Mouse (Mus musculus) heart, postnatal 0 days (tissue): ENCODE results near the gene Atp5g1. TPM values are rescaled to one million over a fixed set of nuclear protein-coding genes. Genes with fewer than 3 reads are reported as not detected.
"Not testable (repeated sequence)": the region's sequence is repeated elsewhere in the genome, so short reads cannot be mapped to it uniquely, and the experiment has no call there.

Experiments used
- ATAC-seq: fragments of 200-750 bp; cut with Nextera tagmentation; 2 replicates; pipeline ENCODE4 v1.8.0; 2017; ENCODE audit warnings: low read depth, moderate number of reproducible peaks, moderate library complexity; ENCODE audit not compliant: insufficient read depth
- DNase-seq: peaks from one replicate; pipeline ENCODE4 v3.0.0-alpha.2; 2016; ENCODE audit warnings: low spot score
- H3K27ac ChIP-seq: fragments of 300-500 bp; sonication (generic); 2 replicates; pipeline ENCODE4 v1.5.1; 2014; ENCODE audit warnings: low read depth, mild to moderate bottlenecking
- H3K27me3 ChIP-seq: fragments of 300-500 bp; sonication (generic); 2 replicates; pipeline ENCODE4 v1.6.1; 2014; ENCODE audit warnings: low read length, mixed read lengths; ENCODE audit not compliant: control insufficient read depth, insufficient read depth
- H3K36me3 ChIP-seq: fragments of 300-500 bp; sonication (generic); replicated peaks from 2 replicates; pipeline ENCODE4 v1.6.1; 2014; ENCODE audit warnings: low read length, mixed read lengths; ENCODE audit not compliant: control insufficient read depth, insufficient read depth
- H3K4me1 ChIP-seq: fragments of 300-500 bp; sonication (generic); 2 replicates; pipeline ENCODE4 v1.6.1; 2014; ENCODE audit warnings: antibody characterized with exemption; ENCODE audit not compliant: control insufficient read depth, insufficient read depth
- H3K4me2 ChIP-seq: fragments of 300-500 bp; sonication (generic); 2 replicates; pipeline ENCODE4 v1.6.1; 2014; ENCODE audit warnings: low read depth, mild to moderate bottlenecking, low read length, moderate library complexity
- H3K4me3 ChIP-seq: fragments of 300-500 bp; sonication (generic); 2 replicates; pipeline ENCODE4 v1.5.1; 2014; ENCODE audit warnings: low read depth, low read length
- H3K9ac ChIP-seq: fragments of 300-500 bp; sonication (generic); replicated peaks from 2 replicates; pipeline ENCODE4 v1.6.1; 2014; ENCODE audit warnings: low read depth, low read length, mixed read lengths
- H3K9me3 ChIP-seq: fragments of 300-500 bp; sonication (generic); replicated peaks from 2 replicates; pipeline ENCODE4 v1.6.1; 2016; ENCODE audit warnings: low read length; ENCODE audit not compliant: control insufficient read depth
- CTCF ChIP-seq: IDR thresholded peaks from 2 replicates; pipeline ENCODE4 v1.5.1; 2016; ENCODE audit warnings: antibody characterized with exemption, control low read depth, low read depth
- EP300 ChIP-seq: IDR thresholded peaks from 2 replicates; pipeline ENCODE4 v1.6.1; 2016; ENCODE audit warnings: antibody characterized with exemption, low read depth
- WGBS: fragments of 180-500 bp; shearing (Covaris S2); extraction: QIAGEN DNeasy Blood & Tissue Kit; methylation state at CpG from one replicate; pipeline ENCODE4 v1.1.7; 2014; 5-methylcytosine and 5-hydroxymethylcytosine counted together
- polyA plus RNA-seq: library from polyadenylated mRNA; unstranded; fragments of >200 nt; fragmentation: Nextera tagmentation; extraction: Ambion mirVana; gene quantifications from 2 replicates; pipeline ENCODE4 v1.2.1, GENCODE M21; 2015
- total RNA-seq: library from RNA; depleted of rRNA; stranded (reverse); fragments of >200 nt; gene quantifications from 2 replicates; pipeline ENCODE4 v1.2.3, GENCODE M21; 2014; ENCODE audit warnings: low replicate concordance

Gene Atp5g1
- total and polyA plus RNA-seq, 2 experiments from 2014 or later: 4,197 to 4,840 TPM

DNA sequence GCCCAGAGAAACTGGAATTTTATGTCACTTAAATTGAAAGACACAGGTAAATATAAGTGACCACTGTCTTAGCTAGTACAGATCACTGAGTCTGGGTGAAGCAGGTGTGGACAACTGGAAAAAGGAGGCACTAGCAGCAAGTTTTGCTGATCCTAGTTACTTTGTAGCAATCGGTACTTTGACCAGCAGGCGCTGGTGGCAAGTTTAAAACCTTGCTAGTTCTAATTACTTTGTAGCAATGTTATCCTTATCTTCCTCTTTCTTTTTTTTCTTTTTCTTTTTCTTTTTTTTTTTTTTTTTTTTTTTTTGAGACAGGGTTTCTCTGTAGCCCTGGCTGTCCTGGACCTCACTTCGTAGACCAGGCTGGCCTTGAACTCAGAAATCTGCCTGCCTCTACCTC is 40.6 kb upstream of the Atp5g1 start:
- Histone ChIP-seq H3K36me3 (no peaks in the 10 kb centered on the region), H3K27ac (no peak overlapping the region), H3K9ac (no peak overlapping the region), H3K4me3 (no peak overlapping the region), H3K27me3 (0 out of 2 replicates have a peak, but pooled peaks cover 7% of the 10 kb centered on the region), H3K4me2 (no peak overlapping the region), H3K4me1 (no peaks in the 10 kb centered on the region), H3K9me3 (no peaks in the 10 kb centered on the region)
- ATAC-seq (no peak), DNase-seq (no peak)
- 79% methylated on average over 3 of the region's 3 CpGs for WGBS
- TF ChIP-seq CTCF: no peak
- TF ChIP-seq EP300: no peak

DNA sequence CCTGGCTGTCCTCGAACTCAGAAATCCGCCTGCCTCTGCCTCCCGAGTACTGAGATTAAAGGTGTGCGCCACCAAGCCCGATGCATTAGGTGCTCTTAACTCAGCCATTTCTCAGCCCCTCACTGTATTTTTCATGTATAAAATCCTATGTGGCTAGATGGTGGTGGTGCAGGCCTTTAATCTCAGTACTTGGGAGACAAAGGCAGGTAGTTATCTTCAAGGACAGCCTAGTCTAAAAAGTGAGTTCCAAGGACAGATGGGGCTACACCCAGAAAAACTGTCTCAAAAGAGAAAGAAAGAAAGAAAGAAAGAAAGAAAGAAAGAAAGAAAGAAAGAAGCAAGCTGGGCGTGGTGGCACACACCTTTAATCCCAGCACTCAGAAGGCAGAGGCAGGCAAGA is 39.9 kb upstream of the Atp5g1 start:
- Histone ChIP-seq H3K4me3 (no peak overlapping the region), H3K4me2 (no peak overlapping the region), H3K9ac (no peak overlapping the region), H3K4me1 (no peaks in the 10 kb centered on the region), H3K9me3 (no peaks in the 10 kb centered on the region), H3K27ac (no peak overlapping the region), H3K27me3 (0 out of 2 replicates have a peak, but pooled peaks cover 7% of the 10 kb centered on the region), H3K36me3 (no peaks in the 10 kb centered on the region)
- no peak for TF ChIP-seq CTCF
- TF ChIP-seq EP300: no peak
- ATAC-seq: no peak
- 88% methylated on average over 6 of the region's 6 CpGs for WGBS
- no peak for DNase-seq

DNA sequence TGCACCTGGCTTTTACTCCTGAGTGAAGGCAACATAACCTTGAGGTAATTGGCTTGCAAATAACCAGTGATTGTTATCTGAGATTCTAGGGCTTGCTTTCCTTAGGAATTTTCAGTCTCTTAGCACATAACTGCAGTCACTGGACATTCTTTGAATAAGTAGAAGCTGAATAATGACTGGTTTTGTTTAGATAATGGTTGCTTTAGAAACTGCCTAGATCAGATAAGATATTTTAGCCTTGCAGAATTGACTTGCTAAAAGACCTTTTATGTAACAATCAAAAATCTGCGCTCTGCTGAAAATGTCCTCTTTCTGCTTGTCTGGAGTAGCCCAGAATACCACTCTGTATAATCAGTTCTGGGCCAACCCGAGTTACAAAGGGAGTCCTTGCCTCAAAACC is 38.6 kb upstream of the Atp5g1 start:
- Histone ChIP-seq H3K27ac (no peak overlapping the region), H3K27me3 (0 out of 2 replicates have a peak, but pooled peaks cover 4% of the 10 kb centered on the region), H3K9me3 (no peaks in the 10 kb centered on the region), H3K4me3 (no peak overlapping the region), H3K4me1 (no peaks in the 10 kb centered on the region), H3K9ac (no peak overlapping the region), H3K4me2 (no peak overlapping the region), H3K36me3 (no peaks in the 10 kb centered on the region)
- TF ChIP-seq EP300: no peak
- TF ChIP-seq CTCF: no peak
- ATAC-seq (no peak), DNase-seq (no peak)
- WGBS: 53% methylated on average over 2 of the region's 2 CpGs

DNA sequence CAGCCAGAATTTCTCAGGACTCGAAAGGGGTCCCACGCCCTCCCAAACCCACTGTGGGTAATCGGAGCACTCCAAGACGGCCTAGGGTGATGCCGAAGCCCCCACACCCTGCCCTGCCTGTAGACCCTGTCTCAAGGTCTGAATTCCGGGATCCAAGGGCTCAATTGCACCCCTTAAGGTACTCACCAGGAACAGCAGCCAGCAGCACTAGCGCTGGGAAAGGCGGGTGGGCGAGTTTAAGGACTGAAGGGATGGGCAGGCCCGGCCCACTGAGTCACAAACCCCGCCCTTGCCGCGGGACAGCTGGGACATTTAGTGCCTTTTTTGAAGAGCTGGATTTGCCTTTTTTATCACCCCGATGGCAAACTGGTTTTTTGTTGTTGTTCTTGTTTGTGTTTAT is 36.3 kb upstream of the Atp5g1 start, which contains the start of gene Calcoco2:
Calcoco2 (minus strand) TSS at position 214 of the 400 bp plus-strand sequence.
- no peaks in the 10 kb centered on the region for H3K36me3 ChIP-seq
- 37% methylated on average over 14 of the region's 14 CpGs for WGBS
- H3K9me3 ChIP-seq: no peaks in the 10 kb centered on the region
- DNase-seq (no peak), ATAC-seq (no peak)
- H3K27me3 ChIP-seq: 0 out of 2 replicates have a peak, but pooled peaks cover 4% of the 10 kb centered on the region
- no peak within 1 kb of the TSS for H3K27ac ChIP-seq
- no peak within 1 kb of the TSS for H3K4me3 ChIP-seq
- no peak within 1 kb of the TSS for H3K9ac ChIP-seq
- TF ChIP-seq CTCF: no peak
- H3K4me1 ChIP-seq: no peaks in the 10 kb centered on the region
- H3K4me2 ChIP-seq: no peak within 1 kb of the TSS

DNA sequence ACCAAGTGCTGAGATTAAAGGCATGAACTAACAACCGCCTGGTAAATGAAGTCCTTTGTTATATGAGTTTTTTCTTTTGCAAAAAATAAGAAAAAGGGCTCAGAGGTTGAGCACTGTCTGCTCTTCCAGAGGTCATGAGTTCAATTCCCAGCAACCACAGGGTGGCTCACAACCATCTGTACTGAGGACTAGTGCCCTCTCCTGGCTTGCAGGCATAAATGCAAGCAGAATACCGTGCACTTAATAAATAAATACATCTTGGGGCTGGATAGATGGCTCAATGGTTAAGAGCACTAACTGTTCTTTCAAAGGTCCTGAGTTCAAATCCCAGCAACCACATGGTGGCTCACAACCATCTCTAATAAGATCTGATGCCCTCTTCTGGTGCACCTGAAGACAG is 35.5 kb upstream of the Atp5g1 start:
- not testable (repeated sequence) for H3K27me3 ChIP-seq, H3K9me3 ChIP-seq, H3K4me1 ChIP-seq, ATAC-seq, H3K27ac ChIP-seq, H3K9ac ChIP-seq, H3K4me2 ChIP-seq, H3K36me3 ChIP-seq, H3K4me3 ChIP-seq, DNase-seq
- 50% methylated on average over 2 of the region's 2 CpGs for WGBS

DNA sequence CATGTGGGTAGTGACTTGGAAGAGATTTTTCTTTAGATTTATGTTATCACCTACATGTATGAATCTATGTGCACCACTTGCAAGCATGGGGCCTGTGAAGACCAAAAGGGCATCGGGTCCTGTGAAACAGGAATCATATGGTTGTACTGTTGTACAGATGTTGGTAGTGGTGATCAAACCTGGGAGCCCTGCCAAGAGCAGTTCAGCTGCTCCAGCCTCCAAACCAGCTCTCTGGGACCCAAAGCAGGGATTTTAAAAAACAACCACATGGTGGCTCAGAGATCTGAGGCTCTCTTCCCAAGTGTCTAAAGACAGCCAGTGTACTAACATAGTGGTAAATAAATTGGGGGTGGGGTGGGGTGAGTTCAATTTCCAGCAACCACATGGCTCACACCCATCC is 32.9 kb upstream of the Atp5g1 start:
- TF ChIP-seq CTCF (no peak), EP300 (no peak)
- WGBS: 48% methylated on average over 1 of the region's 1 CpGs
- Histone ChIP-seq H3K27ac (no peak overlapping the region), H3K4me3 (no peak overlapping the region), H3K36me3 (no peaks in the 10 kb centered on the region), H3K9me3 (no peaks in the 10 kb centered on the region), H3K9ac (no peak overlapping the region), H3K4me1 (no peaks in the 10 kb centered on the region), H3K4me2 (no peak overlapping the region), H3K27me3 (0 out of 2 replicates have a peak, but pooled peaks cover under 1% of the 10 kb centered on the region)
- ATAC-seq (no peak), DNase-seq (no peak)
